Mouse (Mus musculus) natural killer cell, adult 2 months (primary cell): ENCODE results near the gene Sae1.
A peak's percentile ranks its signal among the peaks of the same experiment; 100 is the strongest.

Experiments
- DNase-seq, 2 experiments: peaks; one replicate each; pipeline ENCODE4 v3.0.0; 2022; ENCODE audit warnings: low spot score in 2 of 2

Gene Sae1

GRCm38 (mm10) chr7:16284001-16284400 lies 103.6 kb downstream of the Sae1 start:
- no peak for DNase-seq

DNA sequence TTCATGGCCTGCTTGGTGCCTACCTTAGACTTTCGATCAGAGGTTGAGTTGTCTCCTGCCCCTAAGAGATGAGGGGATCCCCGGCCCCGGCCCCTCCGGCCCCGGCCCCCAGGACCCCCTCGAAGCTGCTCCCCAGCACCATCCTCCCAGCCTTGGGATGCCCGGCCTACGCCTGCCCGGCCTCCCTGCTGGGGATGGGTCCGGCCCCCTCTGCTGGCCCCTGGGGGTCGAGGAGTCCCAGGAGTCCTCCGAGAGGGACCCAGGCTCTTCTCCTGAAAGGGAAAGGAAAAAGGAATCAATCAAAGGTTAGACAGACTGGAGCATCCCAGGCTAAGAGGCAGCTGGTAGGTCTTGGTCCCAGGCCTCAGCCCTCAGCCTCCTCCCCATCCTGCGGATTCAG lies 105.3 kb downstream of the Sae1 start:
- DNase-seq: no peak

GRCm38 (mm10) chr7:16280721-16281120 lies 106.9 kb downstream of the Sae1 start:
- DNase-seq: no peak

GRCm38 (mm10) chr7:16274922-16275890 lies 112.4 kb downstream of the Sae1 start:
- DNase-seq: no peak

- peak; percentile 81 to 83 for DNase-seq
Observed at GRCm38 (mm10) chr7:16273766-16274140, 113.9 kb downstream of the Sae1 start.

DNA sequence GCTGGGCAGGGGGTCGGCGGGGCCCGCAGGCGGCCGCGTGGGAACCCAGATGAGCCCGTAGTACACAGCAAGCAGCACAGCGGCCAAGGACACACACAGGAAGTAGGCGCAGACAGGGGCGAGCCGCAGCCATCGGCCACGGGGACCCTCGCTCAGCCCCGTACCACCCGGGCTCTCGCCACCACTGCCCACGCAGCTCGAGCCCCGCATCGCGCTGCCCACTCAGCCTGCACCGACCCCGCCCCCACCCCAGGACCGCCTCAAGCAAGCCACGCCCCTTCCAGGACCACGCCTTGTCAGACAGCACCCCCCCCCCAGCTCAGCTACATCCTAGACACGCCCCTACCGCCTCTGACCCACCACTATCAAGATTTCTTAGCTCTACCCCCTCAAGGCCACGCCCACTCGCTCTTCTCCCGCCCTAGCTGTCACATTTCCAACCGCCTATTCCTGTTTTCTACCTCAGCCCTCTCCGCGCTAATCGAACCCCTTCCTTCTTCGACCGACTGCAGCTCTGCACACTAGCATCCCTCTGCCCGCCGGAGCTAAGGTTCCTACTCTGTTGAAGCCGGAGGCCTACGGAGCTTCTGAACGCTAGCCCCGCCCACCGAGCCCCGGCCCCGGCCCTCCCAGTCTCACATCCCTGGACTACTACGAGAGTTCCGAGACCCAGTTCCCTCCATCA lies 114.4 kb downstream of the Sae1 start, which contains the start of gene Inafm1:
Gene Inafm1 (minus strand): TSS at position 537 of the 685 bp plus-strand sequence.
- DNase-seq: peak; percentile 76 to 85

DNA sequence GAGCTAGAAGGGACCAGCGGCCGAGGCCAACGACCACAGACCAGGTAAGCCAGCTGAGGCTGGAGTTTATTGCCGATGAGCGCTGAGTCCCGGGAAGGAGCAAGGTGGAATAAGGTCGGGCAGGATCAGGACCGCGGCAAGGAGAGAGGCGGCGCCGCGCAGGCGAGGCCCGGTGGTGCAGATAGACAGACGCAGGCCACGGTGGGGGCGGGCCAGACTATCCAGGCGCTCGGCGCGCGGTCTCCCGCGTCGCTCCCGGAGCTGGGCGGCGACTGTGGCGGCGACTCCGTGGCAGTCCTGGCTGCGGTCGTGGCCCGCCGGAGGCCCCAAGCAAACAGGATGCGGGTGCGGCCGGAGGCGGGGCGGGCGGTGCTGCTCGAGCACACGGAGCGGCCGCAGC lies 114.9 kb downstream of the Sae1 start:
- peak in 1 of 2 experiments; percentile 53 for DNase-seq

DNA sequence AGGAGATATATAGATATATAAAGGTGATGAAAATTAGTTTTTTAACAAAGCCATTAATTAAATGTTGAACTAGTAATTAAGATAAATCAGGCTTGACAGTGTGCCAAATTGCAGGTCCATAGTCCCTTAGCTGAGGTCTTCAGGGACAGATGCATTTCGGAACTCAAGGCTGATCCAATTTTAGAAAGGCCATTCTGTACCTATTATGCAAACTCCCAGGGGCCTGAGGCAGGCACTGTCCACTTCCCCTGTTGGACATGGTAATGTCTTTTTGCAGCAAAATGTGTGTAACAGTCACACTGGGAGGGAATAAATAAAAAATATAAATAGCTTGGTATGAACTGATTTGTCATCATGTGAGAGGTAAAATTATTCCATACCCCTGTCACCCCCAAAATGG lies 116.5 kb downstream of the Sae1 start:
- DNase-seq: no peak
